Mouse (Mus musculus) cerebellum, postnatal 36 days (tissue): ENCODE measurements around the gene Trim32.
A peak's percentile ranks its signal among the peaks of the same experiment; 100 is the strongest.

Source experiments
- DNase-seq, 2 experiments: peaks; one replicate each; pipeline ENCODE4 v3.0.0; 2021 to 2022; ENCODE audit warnings: mixed read lengths in 2 of 2

Trim32 gene

GRCm38 (mm10) chr4:65604504-65605150 is at the start of gene Trim32:
Gene Trim32, plus strand, starts transcription at chr4:65604986.
- peak; percentile 99 to 100 for DNase-seq

GRCm38 (mm10) chr4:65565493-65565892 is 39.3 kb upstream of the Trim32 start:
- no peak for DNase-seq

- DNase-seq: no peak
Observed at GRCm38 (mm10) chr4:65580254-65580653, 24.5 kb upstream of the Trim32 start.

- DNase-seq: peak; percentile 72
Observed at GRCm38 (mm10) chr4:65586947-65587346, 17.8 kb upstream of the Trim32 start.

- DNase-seq: peak in 1 of 2 experiments; percentile 51
Observed at GRCm38 (mm10) chr4:65589780-65590179, 15.0 kb upstream of the Trim32 start.

- no peak for DNase-seq
Observed at GRCm38 (mm10) chr4:65594601-65595369, 10.0 kb upstream of the Trim32 start.

- no peak for DNase-seq
Observed at GRCm38 (mm10) chr4:65605151-65605702, 441 bp downstream of the Trim32 start.

GRCm38 (mm10) chr4:65607184-65607631 is 2.4 kb downstream of the Trim32 start:
- DNase-seq: peak in 1 of 2 experiments; percentile 37

- DNase-seq: no peak
Observed at GRCm38 (mm10) chr4:65608112-65608511, 3.3 kb downstream of the Trim32 start.

- DNase-seq: no peak
Observed at GRCm38 (mm10) chr4:65610329-65610728, 5.5 kb downstream of the Trim32 start.

GRCm38 (mm10) chr4:65610896-65611295 is 6.1 kb downstream of the Trim32 start:
- peak; percentile 48 to 60 for DNase-seq

- DNase-seq: peak; percentile 31 to 33
Observed at GRCm38 (mm10) chr4:65613135-65613534, 8.3 kb downstream of the Trim32 start.

- no peak for DNase-seq
Observed at GRCm38 (mm10) chr4:65620125-65620524, 15.3 kb downstream of the Trim32 start.

- DNase-seq: no peak
Observed at GRCm38 (mm10) chr4:65638231-65638630, 33.4 kb downstream of the Trim32 start.

GRCm38 (mm10) chr4:65642611-65643010 is 37.8 kb downstream of the Trim32 start:
- no peak for DNase-seq

- peak; percentile 85 to 87 for DNase-seq
Observed at GRCm38 (mm10) chr4:65654723-65655122, 49.9 kb downstream of the Trim32 start.

GRCm38 (mm10) chr4:65663176-65663575 is 58.4 kb downstream of the Trim32 start:
- DNase-seq: no peak
